Mouse (Mus musculus): Measurements from ENCODE around the gene Vtcn1. TPM values are rescaled to one million over a fixed set of nuclear protein-coding genes. Genes with fewer than 3 reads are reported as not detected.

Vtcn1 gene
- polyA plus RNA-seq, 1 experiment from 2014 or later: 0.44 TPM

DNA sequence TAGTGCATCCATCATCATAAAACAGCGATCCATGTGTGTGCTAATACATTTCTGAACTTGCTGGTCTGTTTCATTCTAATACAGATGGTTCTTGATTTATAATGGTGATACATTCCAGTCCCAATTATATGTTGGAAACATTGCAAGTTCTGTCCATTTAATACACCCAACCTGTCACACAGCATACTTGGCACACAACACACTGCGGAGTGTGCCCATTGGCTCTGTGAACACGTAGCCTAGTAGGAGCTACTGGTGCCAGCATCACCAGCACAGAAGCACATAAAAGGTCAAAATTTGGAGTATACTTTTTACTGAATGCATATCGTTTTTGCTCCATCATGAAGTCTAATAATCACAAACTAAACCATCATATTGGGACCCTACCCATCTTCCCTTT, 51.8 kb downstream of the Vtcn1 start:
- Histone ChIP-seq H3K4me2 (ENCODE audit: low read depth, low read length) (no peak overlapping the region), H3K9me3 (ENCODE audit: control insufficient read depth, low read length) (no peaks in the 10 kb centered on the region), H3K36me3 (ENCODE audit: control insufficient read depth, insufficient read depth, low read length) (no peaks in the 10 kb centered on the region), H3K27ac (ENCODE audit: low read length) (no peak overlapping the region), H3K9ac (ENCODE audit: low read length) (no peak overlapping the region), H3K4me3 (ENCODE audit: low read length) (no peak overlapping the region), H3K27me3 (ENCODE audit: control insufficient read depth, insufficient read depth, low read depth, low read length) (no peaks in the 10 kb centered on the region), H3K4me1 (replicated peaks; ENCODE audit: control insufficient read depth, insufficient read depth, low read length) (no peaks in the 10 kb centered on the region)
- WGBS: 90% methylated on average over 4 of the region's 4 CpGs
- ATAC-seq (ENCODE audit: low read depth): no peak

GRCm38 (mm10) chr3:100881403-100881802, 56.1 kb downstream of the Vtcn1 start:
- WGBS: 70% methylated on average over 6 of the region's 6 CpGs
- Histone ChIP-seq H3K4me1 (replicated peaks; ENCODE audit: control insufficient read depth, insufficient read depth, low read length) (no peaks in the 10 kb centered on the region), H3K27me3 (ENCODE audit: control insufficient read depth, insufficient read depth, low read depth, low read length) (no peaks in the 10 kb centered on the region), H3K36me3 (ENCODE audit: control insufficient read depth, insufficient read depth, low read length) (no peaks in the 10 kb centered on the region), H3K9me3 (ENCODE audit: control insufficient read depth, low read length) (no peaks in the 10 kb centered on the region), H3K4me3 (ENCODE audit: low read length) (no peak overlapping the region), H3K4me2 (ENCODE audit: low read depth, low read length) (no peak overlapping the region), H3K9ac (ENCODE audit: low read length) (no peak overlapping the region), H3K27ac (ENCODE audit: low read length) (no peak overlapping the region)
- no peak for ATAC-seq (ENCODE audit: low read depth)

- Histone ChIP-seq H3K36me3 (ENCODE audit: control insufficient read depth, insufficient read depth, low read length) (no peaks in the 10 kb centered on the region), H3K4me1 (replicated peaks; ENCODE audit: control insufficient read depth, insufficient read depth, low read length) (no peaks in the 10 kb centered on the region), H3K27ac (ENCODE audit: low read length) (no peak overlapping the region), H3K4me2 (ENCODE audit: low read depth, low read length) (no peak overlapping the region), H3K27me3 (ENCODE audit: control insufficient read depth, insufficient read depth, low read depth, low read length) (no peaks in the 10 kb centered on the region), H3K9ac (ENCODE audit: low read length) (no peak overlapping the region), H3K9me3 (ENCODE audit: control insufficient read depth, low read length) (no peaks in the 10 kb centered on the region; the same call in 1 of the 2 replicates), H3K4me3 (ENCODE audit: low read length) (no peak overlapping the region)
- WGBS: 76% methylated on average over 9 of the region's 9 CpGs
- no peak for ATAC-seq (ENCODE audit: low read depth)
Observed at GRCm38 (mm10) chr3:100881843-100882634, 56.8 kb downstream of the Vtcn1 start.

DNA sequence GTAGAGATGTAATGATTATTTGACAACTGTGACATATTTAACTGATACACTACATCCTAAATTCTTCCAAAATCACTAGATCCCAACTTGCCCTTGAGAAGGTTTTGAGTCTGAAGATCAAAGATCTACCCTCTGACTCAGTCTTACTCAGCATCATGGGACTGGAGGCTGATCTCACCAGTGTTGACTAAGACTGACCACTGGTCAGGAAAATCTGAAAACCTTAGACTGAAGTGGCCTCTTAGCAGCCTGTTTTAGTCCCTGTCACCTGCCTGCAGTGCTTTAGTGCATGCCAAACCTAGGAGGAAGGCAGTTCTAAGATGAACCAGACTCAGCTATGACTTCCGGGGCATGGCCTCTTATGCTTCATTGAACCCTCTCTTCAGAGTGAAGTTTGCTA, 64.0 kb downstream of the Vtcn1 start:
- no peaks in the 10 kb centered on the region for H3K4me1 ChIP-seq (replicated peaks; ENCODE audit: control insufficient read depth, insufficient read depth, low read length)
- H3K9me3 ChIP-seq (ENCODE audit: control insufficient read depth, low read length): no peaks in the 10 kb centered on the region; the same call in 1 of the 2 replicates
- no peak overlapping the region for H3K27ac ChIP-seq (ENCODE audit: low read length)
- ATAC-seq (ENCODE audit: low read depth): no peak
- no peak overlapping the region for H3K4me3 ChIP-seq (ENCODE audit: low read length)
- H3K9ac ChIP-seq (ENCODE audit: low read length): no peak overlapping the region
- H3K36me3 ChIP-seq (ENCODE audit: control insufficient read depth, insufficient read depth, low read length): no peaks in the 10 kb centered on the region
- 85% methylated on average over 1 of the region's 1 CpGs for WGBS
- no peak overlapping the region for H3K4me2 ChIP-seq (ENCODE audit: low read depth, low read length)
- H3K27me3 ChIP-seq (ENCODE audit: control insufficient read depth, insufficient read depth, low read depth, low read length): no peaks in the 10 kb centered on the region

- Histone ChIP-seq H3K27ac (ENCODE audit: low read length) (no peak overlapping the region), H3K4me3 (ENCODE audit: low read length) (no peak overlapping the region), H3K27me3 (ENCODE audit: control insufficient read depth, insufficient read depth, low read depth, low read length) (no peaks in the 10 kb centered on the region), H3K36me3 (ENCODE audit: control insufficient read depth, insufficient read depth, low read length) (no peaks in the 10 kb centered on the region), H3K4me1 (replicated peaks; ENCODE audit: control insufficient read depth, insufficient read depth, low read length) (no peaks in the 10 kb centered on the region), H3K9ac (ENCODE audit: low read length) (no peak overlapping the region), H3K9me3 (ENCODE audit: control insufficient read depth, low read length) (no peaks in the 10 kb centered on the region; the same call in 1 of the 2 replicates), H3K4me2 (ENCODE audit: low read depth, low read length) (no peak overlapping the region)
- no peak for ATAC-seq (ENCODE audit: low read depth)
- WGBS: 87% methylated on average over 3 of the region's 3 CpGs
Observed at GRCm38 (mm10) chr3:100890406-100890805, 65.1 kb downstream of the Vtcn1 start.

- Histone ChIP-seq H3K4me2 (ENCODE audit: low read depth, low read length) (no peak overlapping the region), H3K27me3 (ENCODE audit: control insufficient read depth, insufficient read depth, low read depth, low read length) (no peaks in the 10 kb centered on the region), H3K9me3 (ENCODE audit: control insufficient read depth, low read length) (no peaks in the 10 kb centered on the region), H3K9ac (ENCODE audit: low read length) (no peak overlapping the region), H3K36me3 (ENCODE audit: control insufficient read depth, insufficient read depth, low read length) (no peaks in the 10 kb centered on the region), H3K27ac (ENCODE audit: low read length) (no peak overlapping the region), H3K4me1 (replicated peaks; ENCODE audit: control insufficient read depth, insufficient read depth, low read length) (no peaks in the 10 kb centered on the region), H3K4me3 (ENCODE audit: low read length) (no peak overlapping the region)
- WGBS: 55% methylated on average over 11 of the region's 11 CpGs
- ATAC-seq (ENCODE audit: low read depth): no peak
Observed at GRCm38 (mm10) chr3:100892383-100893335, 67.4 kb downstream of the Vtcn1 start.

GRCm38 (mm10) chr3:100895500-100895899, 70.2 kb downstream of the Vtcn1 start:
- no peak overlapping the region for H3K9ac ChIP-seq (ENCODE audit: low read length)
- 73% methylated on average over 6 of the region's 6 CpGs for WGBS
- H3K27ac ChIP-seq (ENCODE audit: low read length): no peak overlapping the region
- H3K4me2 ChIP-seq (ENCODE audit: low read depth, low read length): no peak overlapping the region
- ATAC-seq (ENCODE audit: low read depth): no peak
- no peak overlapping the region for H3K4me3 ChIP-seq (ENCODE audit: low read length)
- H3K4me1 ChIP-seq (replicated peaks; ENCODE audit: control insufficient read depth, insufficient read depth, low read length): no peaks in the 10 kb centered on the region
- no peaks in the 10 kb centered on the region for H3K27me3 ChIP-seq (ENCODE audit: control insufficient read depth, insufficient read depth, low read depth, low read length)
- no peaks in the 10 kb centered on the region for H3K9me3 ChIP-seq (ENCODE audit: control insufficient read depth, low read length)
- H3K36me3 ChIP-seq (ENCODE audit: control insufficient read depth, insufficient read depth, low read length): no peaks in the 10 kb centered on the region

GRCm38 (mm10) chr3:100906128-100906527, 80.9 kb downstream of the Vtcn1 start:
- Histone ChIP-seq H3K27ac (ENCODE audit: low read length) (no peak overlapping the region), H3K4me3 (ENCODE audit: low read length) (no peak overlapping the region), H3K4me2 (ENCODE audit: low read depth, low read length) (no peak overlapping the region), H3K36me3 (ENCODE audit: control insufficient read depth, insufficient read depth, low read length) (no peaks in the 10 kb centered on the region), H3K9ac (ENCODE audit: low read length) (no peak overlapping the region), H3K9me3 (ENCODE audit: control insufficient read depth, low read length) (no peaks in the 10 kb centered on the region), H3K27me3 (ENCODE audit: control insufficient read depth, insufficient read depth, low read depth, low read length) (no peaks in the 10 kb centered on the region), H3K4me1 (replicated peaks; ENCODE audit: control insufficient read depth, insufficient read depth, low read length) (peaks cover 2% of the 10 kb centered on the region; the same call in 1 of the 2 replicates)
- 30% methylated on average over 6 of the region's 6 CpGs for WGBS
- ATAC-seq (ENCODE audit: low read depth): no peak; the same call in 1 of the 2 replicates

DNA sequence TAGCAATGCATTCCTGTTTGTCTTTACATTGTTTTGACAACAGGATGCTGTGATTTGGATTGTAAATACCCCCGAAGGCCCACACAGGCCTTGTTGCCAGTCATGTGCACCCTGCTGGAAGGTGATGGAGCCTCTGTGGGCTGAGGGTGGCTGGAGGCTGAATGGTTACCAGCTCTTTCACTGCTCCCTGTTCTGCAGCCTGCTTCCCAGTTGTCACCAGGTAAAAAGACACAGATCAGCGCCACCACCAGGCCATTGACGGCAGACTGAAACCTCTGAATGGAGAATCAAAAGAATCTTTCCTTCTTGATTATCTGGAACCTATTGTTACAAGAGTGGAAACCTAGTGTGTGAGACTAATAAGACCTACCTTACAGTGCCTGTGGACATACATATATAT, 81.7 kb downstream of the Vtcn1 start:
- Histone ChIP-seq H3K9ac (ENCODE audit: low read length) (no peak overlapping the region), H3K27me3 (ENCODE audit: control insufficient read depth, insufficient read depth, low read depth, low read length) (no peaks in the 10 kb centered on the region), H3K4me2 (ENCODE audit: low read depth, low read length) (no peak overlapping the region), H3K36me3 (ENCODE audit: control insufficient read depth, insufficient read depth, low read length) (no peaks in the 10 kb centered on the region), H3K4me1 (replicated peaks; ENCODE audit: control insufficient read depth, insufficient read depth, low read length) (peaks cover 2% of the 10 kb centered on the region; the same call in 1 of the 2 replicates), H3K27ac (ENCODE audit: low read length) (no peak overlapping the region), H3K4me3 (ENCODE audit: low read length) (no peak overlapping the region), H3K9me3 (ENCODE audit: control insufficient read depth, low read length) (no peaks in the 10 kb centered on the region)
- WGBS: 39% methylated on average over 3 of the region's 3 CpGs
- no peak for ATAC-seq (ENCODE audit: low read depth)
